ENCODE assay signal across 11 mouse cellular contexts in genomic region chr19:44755378-44755692, GRCm38 (mm10). TPM values are rescaled to one million over a fixed set of nuclear protein-coding genes. Genes with fewer than 3 reads are reported as not detected.
DNase-seq lines count a peak whose midpoint lies in the region; ATAC-seq lines count a peak whose summit lies in the region.
"Had no signal": no experiment of that assay in that cellular context is flagged by ENCODE, and none has a peak within 500 bp of the region (broad histone marks: within the 10 kb centered on the region; RNA-seq: fewer than 3 reads in every experiment).

No protein-coding gene starts in this region.

- DNase-seq in embryonic facial prominence, embryonic 11.5 days (ENCODE audit: low spot score): no peak
- DNase-seq in hindbrain, embryonic 11.5 days (ENCODE audit: low spot score): peak; percentile 65
- DNase-seq in midbrain, embryonic 14.5 days: no peak
- no peak for DNase-seq in B cell, adult 2 months
- no peak for DNase-seq in gastrocnemius, adult 18-20 months (ENCODE audit: low spot score)
- DNase-seq in adrenal gland, postnatal 14 days: no peak

- H3K4me1 ChIP-seq in intestine, embryonic 15.5 days (replicated peaks): peaks cover 34% of the 10 kb centered on the region
- peaks cover 21% of the 10 kb centered on the region for H3K4me1 ChIP-seq in intestine, embryonic 16.5 days (ENCODE audit: control insufficient read depth, insufficient read depth, low read length)
- H3K4me1 ChIP-seq in embryonic facial prominence, embryonic 11.5 days (ENCODE audit: control insufficient read depth, insufficient read depth, low read length): peaks cover 9% of the 10 kb centered on the region
- H3K4me1 ChIP-seq in hindbrain, embryonic 11.5 days (replicated peaks; ENCODE audit: control insufficient read depth, insufficient read depth, low read length): peaks cover 25% of the 10 kb centered on the region
- H3K4me1 ChIP-seq in midbrain, embryonic 14.5 days (ENCODE audit: control insufficient read depth, insufficient read depth, low read length): peaks cover 16% of the 10 kb centered on the region

- H3K4me2 ChIP-seq in intestine, embryonic 15.5 days (replicated peaks): peak overlapping the region; percentile 66
- H3K4me2 ChIP-seq in intestine, embryonic 16.5 days (ENCODE audit: low read depth, low read length): no peak overlapping the region
- peak overlapping the region; percentile 55; the same call in 1 of the 2 replicates for H3K4me2 ChIP-seq in embryonic facial prominence, embryonic 11.5 days (ENCODE audit: low read depth, low read length)
- peak overlapping the region; percentile 89 for H3K4me2 ChIP-seq in hindbrain, embryonic 11.5 days (replicated peaks; ENCODE audit: low read depth, low read length)
- H3K4me2 ChIP-seq in midbrain, embryonic 14.5 days (ENCODE audit: low read length): peak overlapping the region; percentile 56

- WGBS in intestine, embryonic 15.5 days: under 1% methylated on average over 13 of the region's 13 CpGs
- WGBS in intestine, embryonic 16.5 days: under 1% methylated on average over 13 of the region's 13 CpGs
- 0% methylated on average over 13 of the region's 13 CpGs for WGBS in embryonic facial prominence, embryonic 11.5 days
- WGBS in hindbrain, embryonic 11.5 days: under 1% methylated on average over 13 of the region's 13 CpGs
- WGBS in midbrain, embryonic 14.5 days: under 1% methylated on average over 13 of the region's 13 CpGs

- H3K4me3 ChIP-seq in intestine, embryonic 15.5 days (replicated peaks): peak overlapping the region; percentile 32
- H3K4me3 ChIP-seq in intestine, embryonic 16.5 days (ENCODE audit: low read length): no peak overlapping the region
- H3K4me3 ChIP-seq in embryonic facial prominence, embryonic 11.5 days (ENCODE audit: low read depth, low read length): no peak overlapping the region
- peak overlapping the region; percentile 48 for H3K4me3 ChIP-seq in hindbrain, embryonic 11.5 days (ENCODE audit: low read depth, low read length)
- no peak overlapping the region for H3K4me3 ChIP-seq in midbrain, embryonic 14.5 days (replicated peaks; ENCODE audit: low read depth, low read length)

- H3K36me3 ChIP-seq in intestine, embryonic 15.5 days: no peaks in the 10 kb centered on the region
- H3K36me3 ChIP-seq in intestine, embryonic 16.5 days (ENCODE audit: control insufficient read depth, insufficient read depth, low read length): no peaks in the 10 kb centered on the region
- no peaks in the 10 kb centered on the region for H3K36me3 ChIP-seq in embryonic facial prominence, embryonic 11.5 days (replicated peaks; ENCODE audit: control insufficient read depth, insufficient read depth, low read depth, low read length)
- H3K36me3 ChIP-seq in hindbrain, embryonic 11.5 days (ENCODE audit: control insufficient read depth, insufficient read depth, low read length): no peaks in the 10 kb centered on the region
- no peaks in the 10 kb centered on the region for H3K36me3 ChIP-seq in midbrain, embryonic 14.5 days (ENCODE audit: control insufficient read depth, insufficient read depth, low read length)

- H3K27ac ChIP-seq in intestine, embryonic 15.5 days: no peak overlapping the region
- no peak overlapping the region for H3K27ac ChIP-seq in intestine, embryonic 16.5 days (ENCODE audit: low read length)
- no peak overlapping the region for H3K27ac ChIP-seq in embryonic facial prominence, embryonic 11.5 days (replicated peaks; ENCODE audit: low read depth, low read length)
- peak overlapping the region; percentile 89 for H3K27ac ChIP-seq in hindbrain, embryonic 11.5 days (ENCODE audit: low read depth, low read length)
- no peak overlapping the region for H3K27ac ChIP-seq in midbrain, embryonic 14.5 days (replicated peaks; ENCODE audit: low read depth, low read length)

- peaks cover 86% of the 10 kb centered on the region for H3K27me3 ChIP-seq in intestine, embryonic 15.5 days (replicated peaks)
- peaks cover 88% of the 10 kb centered on the region for H3K27me3 ChIP-seq in intestine, embryonic 16.5 days (replicated peaks; ENCODE audit: control insufficient read depth, insufficient read depth, low read length)
- H3K27me3 ChIP-seq in embryonic facial prominence, embryonic 11.5 days (ENCODE audit: control insufficient read depth, insufficient read depth, low read length): peaks cover 76% of the 10 kb centered on the region
- H3K27me3 ChIP-seq in hindbrain, embryonic 11.5 days (ENCODE audit: control insufficient read depth, insufficient read depth, low read length): peaks cover 89% of the 10 kb centered on the region
- peaks cover 91% of the 10 kb centered on the region for H3K27me3 ChIP-seq in midbrain, embryonic 14.5 days (ENCODE audit: control insufficient read depth, insufficient read depth, low read length)

- no peak for ATAC-seq in intestine, embryonic 15.5 days
- no peak for ATAC-seq in intestine, embryonic 16.5 days
- no peak for ATAC-seq in embryonic facial prominence, embryonic 11.5 days (replicated peaks; ENCODE audit: insufficient number of reproducible peaks, low FRiP score, low TSS enrichment, low read depth)
- peak; percentile 10; the same call in 1 of the 2 replicates for ATAC-seq in hindbrain, embryonic 11.5 days (ENCODE audit: low FRiP score)
- no peak for ATAC-seq in midbrain, embryonic 14.5 days (ENCODE audit: low FRiP score, low TSS enrichment)

- no peaks in the 10 kb centered on the region for H3K9me3 ChIP-seq in intestine, embryonic 15.5 days
- H3K9me3 ChIP-seq in intestine, embryonic 16.5 days (ENCODE audit: control insufficient read depth, low read length): no peaks in the 10 kb centered on the region
- no peaks in the 10 kb centered on the region for H3K9me3 ChIP-seq in embryonic facial prominence, embryonic 11.5 days (replicated peaks; ENCODE audit: control insufficient read depth, low read length)
- no peaks in the 10 kb centered on the region for H3K9me3 ChIP-seq in hindbrain, embryonic 11.5 days (ENCODE audit: control insufficient read depth, low read length)
- no peaks in the 10 kb centered on the region for H3K9me3 ChIP-seq in midbrain, embryonic 14.5 days (ENCODE audit: control insufficient read depth, low read length)

- H3K9ac ChIP-seq in intestine, embryonic 15.5 days: no peak overlapping the region
- no peak overlapping the region for H3K9ac ChIP-seq in intestine, embryonic 16.5 days (ENCODE audit: low read depth, low read length)
- no peak overlapping the region for H3K9ac ChIP-seq in embryonic facial prominence, embryonic 11.5 days (replicated peaks; ENCODE audit: low read length)
- H3K9ac ChIP-seq in hindbrain, embryonic 11.5 days (ENCODE audit: low read depth, low read length): peak overlapping the region; percentile 60
- peak overlapping the region; percentile 34; the same call in 1 of the 2 replicates for H3K9ac ChIP-seq in midbrain, embryonic 14.5 days (replicated peaks; ENCODE audit: low read length)

RNA-seq across cellular contexts. Expression of gene Pax2, which starts 0.5 kb away (rescaled TPM):
- 0.04 and 0.11 TPM in 2 replicates for polyA plus RNA-seq in intestine, embryonic 15.5 days (2015; fragmentation: Nextera tagmentation; extraction: Ambion mirVana)
- not detected in 2 replicates for polyA plus RNA-seq in intestine, embryonic 16.5 days (2015; fragmentation: Nextera tagmentation; extraction: Ambion mirVana)
- 0.90 and 1.1 TPM in 2 replicates for polyA plus RNA-seq in embryonic facial prominence, embryonic 11.5 days (2014; fragmentation: Nextera tagmentation; extraction: Ambion mirVana)
- 9.3 and 11.1 TPM in 2 replicates for polyA plus RNA-seq in hindbrain, embryonic 11.5 days (2014; fragmentation: Nextera tagmentation; extraction: Ambion mirVana)
- polyA plus RNA-seq in midbrain, embryonic 14.5 days (2014; fragmentation: Nextera tagmentation; extraction: Ambion mirVana): 1.7 and 1.9 TPM in 2 replicates
- not detected for total RNA-seq in gastrocnemius, adult 18-20 months (2021)
- total RNA-seq in adrenal gland, postnatal 14 days (2021): not detected in 2 replicates
- total RNA-seq: adrenal gland, postnatal 25 days; heart, postnatal 36 days had no signal
- polyA plus RNA-seq: stomach, embryonic 14.5 days had no signal

Comparison
In these comparisons a context has a peak if more than half of its experiments do, and no peak if none do; other contexts are left out.
1. H3K4me3 ChIP-seq: peak in intestine, embryonic 15.5 days (single experiment) and hindbrain, embryonic 11.5 days (single experiment); none in intestine, embryonic 16.5 days (single experiment), embryonic facial prominence, embryonic 11.5 days (single experiment) and midbrain, embryonic 14.5 days (single experiment).
2. H3K9ac ChIP-seq: peak in hindbrain, embryonic 11.5 days (single experiment) and midbrain, embryonic 14.5 days (single experiment); none in intestine, embryonic 15.5 days (single experiment), intestine, embryonic 16.5 days (single experiment) and embryonic facial prominence, embryonic 11.5 days (single experiment).